In genomic region chr5:138848102-138848501, GRCm38 (mm10) we compare ENCODE assay signal across 7 mouse cellular contexts. TPM values are rescaled to one million over a fixed set of nuclear protein-coding genes. Genes with fewer than 3 reads are reported as not detected.
DNase-seq lines count a peak whose midpoint lies in the region; ATAC-seq and TF ChIP-seq lines count a peak whose summit lies in the region.

No protein-coding gene starts in this region.

- no peak overlapping the region for H3K27ac ChIP-seq in embryonic facial prominence, embryonic 10.5 days (replicated peaks)
- no peak overlapping the region for H3K27ac ChIP-seq in limb, embryonic 10.5 days
- no peak overlapping the region for H3K27ac ChIP-seq in midbrain, embryonic 15.5 days
- no peak overlapping the region for H3K27ac ChIP-seq in spleen, adult 2 months (ENCODE audit: insufficient read depth, low read length)

- H3K9ac ChIP-seq in midbrain, embryonic 15.5 days = no peak overlapping the region

- no peaks in the 10 kb centered on the region; the same call in 1 of the 2 replicates for H3K27me3 ChIP-seq in embryonic facial prominence, embryonic 10.5 days (replicated peaks; ENCODE audit: low read depth, poor library complexity, severe bottlenecking)
- H3K27me3 ChIP-seq in limb, embryonic 10.5 days (ENCODE audit: low read depth, poor library complexity, severe bottlenecking) = peaks cover 23% of the 10 kb centered on the region; the same call in 1 of the 2 replicates
- no peaks in the 10 kb centered on the region for H3K27me3 ChIP-seq in midbrain, embryonic 15.5 days (replicated peaks)
- no peaks in the 10 kb centered on the region for H3K27me3 ChIP-seq in spleen, adult 2 months (ENCODE audit: control insufficient read depth, insufficient read depth, low read length)

- ATAC-seq in midbrain, embryonic 15.5 days (replicated peaks) = peak; percentile 82

- H3K4me3 ChIP-seq in embryonic facial prominence, embryonic 10.5 days = peak overlapping the region; percentile 33
- H3K4me3 ChIP-seq in limb, embryonic 10.5 days = peak overlapping the region; percentile 26
- H3K4me3 ChIP-seq in midbrain, embryonic 15.5 days = no peak overlapping the region
- no peak overlapping the region for H3K4me3 ChIP-seq in spleen, adult 2 months (ENCODE audit: extremely low read depth, insufficient read depth, insufficient read length)

- DNase-seq in adrenal gland, postnatal 14 days = peak; percentile 93
- DNase-seq in embryonic facial prominence, embryonic 10.5 days (ENCODE audit: low spot score) = peak; percentile 91
- peak; percentile 98 for DNase-seq in heart, adult 11 months
- peak; percentile 95 for DNase-seq in kidney, adult 18-20 months
- DNase-seq in limb, embryonic 10.5 days (ENCODE audit: low spot score) = peak; percentile 95
- DNase-seq in spleen, adult 2 months (ENCODE audit: low read depth in 1 of 2, low spot score in 2 of 2) = peak; percentile 40 to 67

- WGBS in embryonic facial prominence, embryonic 10.5 days = 4% methylated on average over 7 of the region's 7 CpGs
- 6% methylated on average over 7 of the region's 7 CpGs for WGBS in limb, embryonic 10.5 days
- 3% methylated on average over 7 of the region's 7 CpGs for WGBS in midbrain, embryonic 15.5 days
- 13% methylated on average over 7 of the region's 7 CpGs for WGBS in spleen, adult 2 months

- H3K36me3 ChIP-seq in embryonic facial prominence, embryonic 10.5 days (replicated peaks) = no peaks in the 10 kb centered on the region
- H3K36me3 ChIP-seq in limb, embryonic 10.5 days = no peaks in the 10 kb centered on the region
- H3K36me3 ChIP-seq in midbrain, embryonic 15.5 days (replicated peaks) = no peaks in the 10 kb centered on the region
- no peaks in the 10 kb centered on the region for H3K36me3 ChIP-seq in spleen, adult 2 months (ENCODE audit: control insufficient read depth, insufficient read depth, low read length)

- peak; percentile 91 for TF ChIP-seq CTCF in spleen, adult 2 months (IDR thresholded peaks at IDR 0.05; ENCODE audit: extremely low read depth, insufficient read depth, insufficient read length, insufficient replicate concordance)

- peaks cover 11% of the 10 kb centered on the region; the same call in 1 of the 2 replicates for H3K4me1 ChIP-seq in embryonic facial prominence, embryonic 10.5 days
- peaks cover 11% of the 10 kb centered on the region for H3K4me1 ChIP-seq in limb, embryonic 10.5 days
- 0 out of 2 replicates have a peak, but pooled peaks cover 2% of the 10 kb centered on the region for H3K4me1 ChIP-seq in midbrain, embryonic 15.5 days
- H3K4me1 ChIP-seq in spleen, adult 2 months (ENCODE audit: control insufficient read depth, insufficient read depth, insufficient read length) = no peaks in the 10 kb centered on the region

- H3K9me3 ChIP-seq in embryonic facial prominence, embryonic 10.5 days = 0 out of 2 replicates have a peak, but pooled peaks cover 4% of the 10 kb centered on the region
- no peaks in the 10 kb centered on the region for H3K9me3 ChIP-seq in limb, embryonic 10.5 days (replicated peaks)
- H3K9me3 ChIP-seq in midbrain, embryonic 15.5 days = no peaks in the 10 kb centered on the region

- no peak for TF ChIP-seq POLR2A in spleen, adult 2 months (IDR thresholded peaks at IDR 0.05; ENCODE audit: low read depth, low read length)

- peak overlapping the region; percentile 35 for H3K4me2 ChIP-seq in midbrain, embryonic 15.5 days

RNA-seq across cellular contexts. Expression of gene Gm5294, which starts 28.2 kb away (rescaled TPM):
- total RNA-seq in adrenal gland, postnatal 14 days (2021) = not detected in 2 replicates
- not detected in 2 replicates for polyA plus RNA-seq in embryonic facial prominence, embryonic 10.5 days (2016; fragmentation: Nextera tagmentation; extraction: Ambion mirVana)
- polyA plus RNA-seq in limb, embryonic 10.5 days (2016; fragmentation: Nextera tagmentation; extraction: Ambion mirVana) = not detected in 2 replicates
- polyA plus RNA-seq in midbrain, embryonic 15.5 days (2015; fragmentation: Nextera tagmentation; extraction: Ambion mirVana) = not detected in 2 replicates
- polyA plus RNA-seq in spleen, adult 2 months (2012; rRNA removed) = not detected in 2 replicates

Comparison
In these comparisons a context has a peak if more than half of its experiments do, and no peak if none do; other contexts are left out.
1. H3K4me3 ChIP-seq: peak in embryonic facial prominence, embryonic 10.5 days (single experiment) and limb, embryonic 10.5 days (single experiment); none in midbrain, embryonic 15.5 days (single experiment) and spleen, adult 2 months (single experiment).
2. Peak in every context shown above with its lines, with median percentiles within 50 percentile points of each other: DNase-seq.